Mouse (Mus musculus): ENCODE data around the gene Ptgis. TPM values are rescaled to one million over a fixed set of nuclear protein-coding genes. Genes with fewer than 3 reads are reported as not detected.
A peak's percentile ranks its signal among the peaks of the same experiment; 100 is the strongest.

Gene Ptgis
- polyA plus RNA-seq, 1 experiment from 2014 or later = 18.6 TPM

- Histone ChIP-seq H3K9ac (no peak overlapping the region), H3K4me2 (no peak overlapping the region), H3K9me3 (ENCODE audit: low read depth, low read length) (no peaks in the 10 kb centered on the region), H3K4me1 (ENCODE audit: insufficient read depth) (peaks cover 15% of the 10 kb centered on the region), H3K36me3 (ENCODE audit: insufficient read depth) (no peaks in the 10 kb centered on the region), H3K27ac (ENCODE audit: low read depth) (no peak overlapping the region; the same call in 1 of the 2 replicates), H3K27me3 (ENCODE audit: insufficient read depth, low read length) (no peaks in the 10 kb centered on the region), H3K4me3 (ENCODE audit: low read depth, low read length) (no peak overlapping the region)
- WGBS = 20% methylated on average over 3 of the region's 3 CpGs
- no peak for DNase-seq
- no peak for ATAC-seq (ENCODE audit: insufficient read depth)
- TF ChIP-seq CTCF (IDR thresholded peaks at IDR 0.05; ENCODE audit: low read depth) = no peak
These were observed 11.8 kb upstream of the Ptgis start for GRCm38 (mm10) chr2:167252057-167252687.

DNA sequence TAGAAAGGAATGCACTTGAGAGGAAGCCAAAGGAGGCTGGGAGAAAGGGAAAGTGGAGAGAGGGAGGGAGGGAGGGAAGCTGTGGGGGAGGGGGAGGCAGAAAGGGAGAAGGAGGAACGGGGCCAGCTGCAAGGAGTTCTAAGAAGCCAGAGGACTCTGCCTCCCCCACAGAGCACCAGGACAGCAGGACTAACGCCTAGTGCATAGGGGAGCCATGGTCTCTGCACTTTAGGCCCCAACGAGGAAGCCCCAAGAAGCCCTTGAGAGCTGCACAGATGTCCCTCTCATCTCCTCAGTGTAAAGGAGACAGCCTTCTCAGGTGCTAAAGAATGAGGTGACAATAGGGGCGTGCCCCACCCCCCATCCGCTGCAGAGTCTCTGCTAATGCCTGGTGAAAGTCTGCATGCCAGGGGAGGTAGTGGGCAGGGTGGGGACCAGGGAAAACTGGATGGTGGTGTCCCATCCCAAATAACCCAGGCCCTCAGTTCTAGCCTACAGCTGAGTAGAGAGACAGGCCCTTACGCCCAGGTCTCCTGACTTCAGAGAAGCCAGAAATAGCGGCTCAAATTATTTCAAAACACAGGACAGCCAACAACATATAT lies 10.4 kb upstream of the Ptgis start:
- no peaks in the 10 kb centered on the region for H3K27me3 ChIP-seq (ENCODE audit: insufficient read depth, low read length)
- H3K4me1 ChIP-seq (ENCODE audit: insufficient read depth) = peaks cover 15% of the 10 kb centered on the region
- peak overlapping the region; percentile 51 for H3K4me2 ChIP-seq
- WGBS = 10% methylated on average over 7 of the region's 7 CpGs
- no peaks in the 10 kb centered on the region for H3K36me3 ChIP-seq (ENCODE audit: insufficient read depth)
- ATAC-seq (ENCODE audit: insufficient read depth) (peak; percentile 47), DNase-seq (peak; percentile 70)
- no peaks in the 10 kb centered on the region for H3K9me3 ChIP-seq (ENCODE audit: low read depth, low read length)
- no peak overlapping the region for H3K9ac ChIP-seq
- peak overlapping the region; percentile 48 for H3K27ac ChIP-seq (ENCODE audit: low read depth)
- no peak for TF ChIP-seq CTCF (IDR thresholded peaks at IDR 0.05; ENCODE audit: low read depth)
- H3K4me3 ChIP-seq (ENCODE audit: low read depth, low read length) = 0 out of 2 replicates have a peak overlapping the region, but pooled peaks have one; percentile 5

DNA sequence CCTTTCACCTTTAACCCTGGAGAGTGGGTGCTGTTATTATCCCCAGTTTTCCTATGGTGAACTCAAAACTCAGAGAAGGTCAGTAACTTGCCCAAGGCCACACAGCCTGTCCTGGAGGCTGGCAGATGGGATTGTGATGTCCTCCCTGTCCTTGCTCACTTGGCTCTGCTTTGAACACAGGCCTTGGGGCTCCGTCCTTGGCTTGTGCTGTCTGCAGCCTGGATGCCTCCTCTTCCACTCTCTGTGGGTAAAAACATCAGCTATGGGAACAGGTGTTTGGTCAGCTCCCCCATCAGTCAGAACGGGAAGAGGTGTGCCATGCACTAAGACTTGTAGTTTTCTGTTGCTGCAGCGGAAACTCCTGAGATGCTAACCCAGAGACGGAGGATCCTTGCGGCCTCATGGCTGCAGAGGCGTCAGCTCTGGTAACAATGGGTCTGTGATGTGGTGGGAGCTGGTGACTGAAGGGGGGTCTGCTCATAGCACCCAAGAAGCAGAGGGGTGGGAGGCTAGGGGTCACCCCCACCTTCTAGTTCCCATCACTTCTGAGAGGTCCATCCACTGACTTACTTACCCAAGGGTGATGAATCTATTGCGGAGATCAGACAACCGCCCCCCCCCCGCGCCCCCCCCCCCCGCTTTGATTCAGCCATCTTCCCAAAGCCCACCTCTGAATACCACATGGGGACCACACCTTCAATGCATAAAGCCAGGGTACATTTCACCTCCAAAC lies 9.8 kb upstream of the Ptgis start:
- Histone ChIP-seq H3K9me3 (ENCODE audit: low read depth, low read length) (no peaks in the 10 kb centered on the region), H3K4me1 (ENCODE audit: insufficient read depth) (peaks cover 15% of the 10 kb centered on the region), H3K4me2 (peak overlapping the region; percentile 51), H3K36me3 (ENCODE audit: insufficient read depth) (no peaks in the 10 kb centered on the region), H3K4me3 (ENCODE audit: low read depth, low read length) (no peak overlapping the region), H3K9ac (no peak overlapping the region), H3K27ac (ENCODE audit: low read depth) (peak overlapping the region; percentile 59; the same call in 1 of the 2 replicates), H3K27me3 (ENCODE audit: insufficient read depth, low read length) (no peaks in the 10 kb centered on the region)
- no peak for DNase-seq
- 33% methylated on average over 11 of the region's 11 CpGs for WGBS
- peak; percentile 26; the same call in 1 of the 2 replicates for ATAC-seq (ENCODE audit: insufficient read depth)
- TF ChIP-seq CTCF (IDR thresholded peaks at IDR 0.05; ENCODE audit: low read depth) = no peak

DNA sequence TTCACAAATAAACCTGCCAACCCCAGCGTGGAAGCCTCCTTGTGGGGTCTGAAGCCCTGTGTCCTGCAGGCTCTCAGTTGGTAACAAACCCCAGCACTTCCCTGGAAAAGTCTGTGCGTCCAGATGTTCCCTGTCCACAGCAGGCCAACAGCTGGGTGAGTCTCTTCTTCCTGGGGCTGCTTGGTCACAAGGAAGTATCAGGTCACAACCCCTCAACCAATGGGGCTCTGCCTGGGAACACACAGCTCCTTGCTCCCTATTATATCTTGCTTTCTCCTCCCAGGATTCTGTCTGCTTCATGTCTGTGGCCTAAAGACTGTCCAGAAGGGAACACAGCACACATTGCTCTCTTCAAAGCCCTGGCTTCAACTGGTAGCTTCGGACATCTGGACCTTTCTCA lies 9.2 kb upstream of the Ptgis start:
- H3K9ac ChIP-seq = no peak overlapping the region
- WGBS = 37% methylated on average over 3 of the region's 3 CpGs
- no peaks in the 10 kb centered on the region for H3K27me3 ChIP-seq (ENCODE audit: insufficient read depth, low read length)
- ATAC-seq (ENCODE audit: insufficient read depth) = peak; percentile 74
- DNase-seq = peak; percentile 82
- H3K36me3 ChIP-seq (ENCODE audit: insufficient read depth) = no peaks in the 10 kb centered on the region
- H3K4me1 ChIP-seq (ENCODE audit: insufficient read depth) = peaks cover 15% of the 10 kb centered on the region
- H3K4me2 ChIP-seq = no peak overlapping the region
- H3K27ac ChIP-seq (ENCODE audit: low read depth) = peak overlapping the region; percentile 59; the same call in 1 of the 2 replicates
- no peak overlapping the region for H3K4me3 ChIP-seq (ENCODE audit: low read depth, low read length)
- H3K9me3 ChIP-seq (ENCODE audit: low read depth, low read length) = no peaks in the 10 kb centered on the region
- no peak for TF ChIP-seq CTCF (IDR thresholded peaks at IDR 0.05; ENCODE audit: low read depth)

DNA sequence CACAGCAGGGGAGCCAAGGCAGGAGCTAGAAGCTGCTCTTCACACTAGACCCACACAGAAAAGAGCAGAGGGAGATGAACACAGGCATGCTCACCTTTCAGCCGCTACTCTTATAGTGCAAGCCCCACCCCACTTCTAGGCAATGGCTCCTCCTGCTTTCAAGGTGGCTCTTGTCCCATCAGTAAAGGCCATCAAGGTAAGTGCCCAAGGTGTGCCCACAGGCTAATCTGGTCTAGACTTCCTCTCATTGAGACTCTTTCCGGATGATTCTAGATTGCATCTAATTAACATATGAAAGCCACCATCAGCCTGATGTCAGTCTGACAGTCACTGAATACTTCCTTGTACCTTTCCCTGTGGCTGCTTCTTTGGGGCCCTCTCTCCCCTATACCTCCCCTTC lies 7.4 kb upstream of the Ptgis start:
- DNase-seq (no peak), ATAC-seq (ENCODE audit: insufficient read depth) (no peak)
- Histone ChIP-seq H3K27ac (ENCODE audit: low read depth) (no peak overlapping the region), H3K4me2 (no peak overlapping the region), H3K4me1 (ENCODE audit: insufficient read depth) (peaks cover 15% of the 10 kb centered on the region), H3K9ac (no peak overlapping the region), H3K4me3 (ENCODE audit: low read depth, low read length) (no peak overlapping the region), H3K9me3 (ENCODE audit: low read depth, low read length) (no peaks in the 10 kb centered on the region), H3K27me3 (ENCODE audit: insufficient read depth, low read length) (no peaks in the 10 kb centered on the region), H3K36me3 (ENCODE audit: insufficient read depth) (no peaks in the 10 kb centered on the region)
- TF ChIP-seq CTCF (IDR thresholded peaks at IDR 0.05; ENCODE audit: low read depth) = no peak
- 42% methylated on average over 2 of the region's 2 CpGs for WGBS

DNA sequence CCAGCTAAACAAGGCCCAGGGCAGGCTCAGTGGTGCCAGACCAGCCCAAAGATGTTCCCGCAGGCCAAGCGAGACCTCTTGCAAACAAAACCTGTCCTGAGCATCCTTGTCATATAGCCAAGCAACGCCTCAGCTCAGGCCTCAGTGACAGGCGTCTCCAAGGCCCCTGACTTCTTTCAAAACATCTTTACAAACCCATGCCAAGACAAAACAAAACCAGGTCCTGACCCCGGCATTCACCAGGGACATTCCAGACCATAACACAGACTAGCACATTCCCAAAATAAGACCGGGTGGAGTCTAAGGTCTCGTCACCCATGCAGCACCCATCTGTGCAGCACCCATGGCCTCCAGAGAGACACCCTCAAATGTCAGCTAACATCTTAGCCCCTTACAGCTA lies 6.3 kb upstream of the Ptgis start:
- Histone ChIP-seq H3K4me3 (ENCODE audit: low read depth, low read length) (no peak overlapping the region), H3K9me3 (ENCODE audit: low read depth, low read length) (no peaks in the 10 kb centered on the region), H3K27ac (ENCODE audit: low read depth) (no peak overlapping the region), H3K4me2 (no peak overlapping the region), H3K4me1 (ENCODE audit: insufficient read depth) (peaks cover 15% of the 10 kb centered on the region), H3K9ac (no peak overlapping the region), H3K27me3 (ENCODE audit: insufficient read depth, low read length) (no peaks in the 10 kb centered on the region), H3K36me3 (ENCODE audit: insufficient read depth) (no peaks in the 10 kb centered on the region)
- ATAC-seq (ENCODE audit: insufficient read depth) (no peak), DNase-seq (no peak)
- no peak for TF ChIP-seq CTCF (IDR thresholded peaks at IDR 0.05; ENCODE audit: low read depth)
- 63% methylated on average over 7 of the region's 7 CpGs for WGBS

GRCm38 (mm10) chr2:167244892-167245291 lies 4.5 kb upstream of the Ptgis start:
- Histone ChIP-seq H3K9me3 (ENCODE audit: low read depth, low read length) (no peaks in the 10 kb centered on the region), H3K4me3 (ENCODE audit: low read depth, low read length) (no peak overlapping the region), H3K36me3 (ENCODE audit: insufficient read depth) (no peaks in the 10 kb centered on the region), H3K4me1 (ENCODE audit: insufficient read depth) (peaks cover 1% of the 10 kb centered on the region; the same call in 1 of the 2 replicates), H3K27me3 (ENCODE audit: insufficient read depth, low read length) (no peaks in the 10 kb centered on the region), H3K27ac (ENCODE audit: low read depth) (no peak overlapping the region), H3K4me2 (no peak overlapping the region), H3K9ac (no peak overlapping the region)
- 74% methylated on average over 4 of the region's 4 CpGs for WGBS
- peak; percentile 23; the same call in 1 of the 2 replicates for TF ChIP-seq CTCF (IDR thresholded peaks at IDR 0.05; ENCODE audit: low read depth)
- DNase-seq (no peak), ATAC-seq (ENCODE audit: insufficient read depth) (no peak)

All from lung, embryonic 14.5 days (tissue).